Mouse (Mus musculus): ENCODE data around the gene Cpped1. TPM values are rescaled to one million over a fixed set of nuclear protein-coding genes. Genes with fewer than 3 reads are reported as not detected.

The Cpped1 gene
- polyA plus RNA-seq, 1 experiment from 2014 or later, result 30.7 TPM

GRCm38 (mm10) chr16:11778715-11779460 lies 130.4 kb downstream of the Cpped1 start:
- H3K9me3 ChIP-seq (ENCODE audit: control insufficient read depth, low read depth, low read length), result no peaks in the 10 kb centered on the region
- no peak for ATAC-seq (ENCODE audit: insufficient number of reproducible peaks, insufficient read depth, low FRiP score, low read depth)
- WGBS, result 84% methylated on average over 9 of the region's 9 CpGs

GRCm38 (mm10) chr16:11778191-11778590 lies 131.1 kb downstream of the Cpped1 start:
- H3K27me3 ChIP-seq (ENCODE audit: control insufficient read depth, insufficient read depth, low read length), result no peaks in the 10 kb centered on the region
- no peak overlapping the region for H3K4me2 ChIP-seq (replicated peaks; ENCODE audit: low read depth, low read length)
- H3K36me3 ChIP-seq (ENCODE audit: control insufficient read depth, insufficient read depth, low read length), result no peaks in the 10 kb centered on the region
- no peak overlapping the region for H3K27ac ChIP-seq (ENCODE audit: low read length)
- WGBS, result 71% methylated on average over 5 of the region's 5 CpGs
- H3K9ac ChIP-seq (replicated peaks; ENCODE audit: low read depth, low read length), result no peak overlapping the region
- H3K4me3 ChIP-seq (ENCODE audit: low read depth, low read length), result no peak overlapping the region
- H3K9me3 ChIP-seq (ENCODE audit: control insufficient read depth, low read depth, low read length), result no peaks in the 10 kb centered on the region
- ATAC-seq (ENCODE audit: insufficient number of reproducible peaks, insufficient read depth, low FRiP score, low read depth), result no peak
- no peaks in the 10 kb centered on the region for H3K4me1 ChIP-seq (ENCODE audit: control insufficient read depth, insufficient read depth, low read length)

More at GRCm38 (mm10) chr16:11778715-11779460, 130.4 kb downstream of the Cpped1 start:
- no peaks in the 10 kb centered on the region for H3K36me3 ChIP-seq (ENCODE audit: control insufficient read depth, insufficient read depth, low read length)
- H3K27me3 ChIP-seq (ENCODE audit: control insufficient read depth, insufficient read depth, low read length), result no peaks in the 10 kb centered on the region
- H3K4me1 ChIP-seq (ENCODE audit: control insufficient read depth, insufficient read depth, low read length), result no peaks in the 10 kb centered on the region
- H3K4me3 ChIP-seq (ENCODE audit: low read depth, low read length), result no peak overlapping the region
- no peak overlapping the region for H3K9ac ChIP-seq (replicated peaks; ENCODE audit: low read depth, low read length)
- no peak overlapping the region for H3K4me2 ChIP-seq (replicated peaks; ENCODE audit: low read depth, low read length)
- H3K27ac ChIP-seq (ENCODE audit: low read length), result no peak overlapping the region

GRCm38 (mm10) chr16:11776528-11776927 lies 132.7 kb downstream of the Cpped1 start:
- Histone ChIP-seq H3K4me3 (ENCODE audit: low read depth, low read length) (no peak overlapping the region), H3K27me3 (ENCODE audit: control insufficient read depth, insufficient read depth, low read length) (no peaks in the 10 kb centered on the region), H3K36me3 (ENCODE audit: control insufficient read depth, insufficient read depth, low read length) (no peaks in the 10 kb centered on the region), H3K4me1 (ENCODE audit: control insufficient read depth, insufficient read depth, low read length) (no peaks in the 10 kb centered on the region), H3K27ac (ENCODE audit: low read length) (no peak overlapping the region), H3K9ac (replicated peaks; ENCODE audit: low read depth, low read length) (no peak overlapping the region), H3K4me2 (replicated peaks; ENCODE audit: low read depth, low read length) (no peak overlapping the region), H3K9me3 (ENCODE audit: control insufficient read depth, low read depth, low read length) (no peaks in the 10 kb centered on the region)
- no peak for ATAC-seq (ENCODE audit: insufficient number of reproducible peaks, insufficient read depth, low FRiP score, low read depth)
- WGBS, result 41% methylated on average over 3 of the region's 3 CpGs

GRCm38 (mm10) chr16:11774321-11774720 lies 134.9 kb downstream of the Cpped1 start:
- no peak overlapping the region for H3K27ac ChIP-seq (ENCODE audit: low read length)
- H3K4me1 ChIP-seq (ENCODE audit: control insufficient read depth, insufficient read depth, low read length), result no peaks in the 10 kb centered on the region
- no peaks in the 10 kb centered on the region for H3K36me3 ChIP-seq (ENCODE audit: control insufficient read depth, insufficient read depth, low read length)
- 76% methylated on average over 1 of the region's 1 CpGs for WGBS
- H3K9ac ChIP-seq (replicated peaks; ENCODE audit: low read depth, low read length), result no peak overlapping the region
- no peak for ATAC-seq (ENCODE audit: insufficient number of reproducible peaks, insufficient read depth, low FRiP score, low read depth)
- H3K27me3 ChIP-seq (ENCODE audit: control insufficient read depth, insufficient read depth, low read length), result no peaks in the 10 kb centered on the region
- H3K9me3 ChIP-seq (ENCODE audit: control insufficient read depth, low read depth, low read length), result no peaks in the 10 kb centered on the region
- H3K4me3 ChIP-seq (ENCODE audit: low read depth, low read length), result no peak overlapping the region
- no peak overlapping the region for H3K4me2 ChIP-seq (replicated peaks; ENCODE audit: low read depth, low read length)

- H3K27me3 ChIP-seq (ENCODE audit: control insufficient read depth, insufficient read depth, low read length), result no peaks in the 10 kb centered on the region
- no peaks in the 10 kb centered on the region for H3K9me3 ChIP-seq (ENCODE audit: control insufficient read depth, low read depth, low read length)
- H3K4me2 ChIP-seq (replicated peaks; ENCODE audit: low read depth, low read length), result no peak overlapping the region
- H3K36me3 ChIP-seq (ENCODE audit: control insufficient read depth, insufficient read depth, low read length), result no peaks in the 10 kb centered on the region
- no peak overlapping the region for H3K27ac ChIP-seq (ENCODE audit: low read length)
- H3K4me1 ChIP-seq (ENCODE audit: control insufficient read depth, insufficient read depth, low read length), result no peaks in the 10 kb centered on the region
- WGBS, result 71% methylated on average over 2 of the region's 2 CpGs
- ATAC-seq (ENCODE audit: insufficient number of reproducible peaks, insufficient read depth, low FRiP score, low read depth), result no peak
- no peak overlapping the region for H3K4me3 ChIP-seq (ENCODE audit: low read depth, low read length)
- no peak overlapping the region for H3K9ac ChIP-seq (replicated peaks; ENCODE audit: low read depth, low read length)
Measured at GRCm38 (mm10) chr16:11772318-11772717, 136.9 kb downstream of the Cpped1 start.

GRCm38 (mm10) chr16:11757951-11758350 lies 151.3 kb downstream of the Cpped1 start:
- 83% methylated on average over 7 of the region's 7 CpGs for WGBS
- Histone ChIP-seq H3K27ac (ENCODE audit: low read length) (no peak overlapping the region), H3K4me2 (replicated peaks; ENCODE audit: low read depth, low read length) (no peak overlapping the region), H3K9me3 (ENCODE audit: control insufficient read depth, low read depth, low read length) (no peaks in the 10 kb centered on the region), H3K4me3 (ENCODE audit: low read depth, low read length) (no peak overlapping the region), H3K36me3 (ENCODE audit: control insufficient read depth, insufficient read depth, low read length) (no peaks in the 10 kb centered on the region), H3K4me1 (ENCODE audit: control insufficient read depth, insufficient read depth, low read length) (no peaks in the 10 kb centered on the region), H3K9ac (replicated peaks; ENCODE audit: low read depth, low read length) (no peak overlapping the region), H3K27me3 (ENCODE audit: control insufficient read depth, insufficient read depth, low read length) (no peaks in the 10 kb centered on the region)
- ATAC-seq (ENCODE audit: insufficient number of reproducible peaks, insufficient read depth, low FRiP score, low read depth), result no peak

- no peaks in the 10 kb centered on the region for H3K27me3 ChIP-seq (ENCODE audit: control insufficient read depth, insufficient read depth, low read length)
- H3K4me1 ChIP-seq (ENCODE audit: control insufficient read depth, insufficient read depth, low read length), result no peaks in the 10 kb centered on the region
- ATAC-seq (ENCODE audit: insufficient number of reproducible peaks, insufficient read depth, low FRiP score, low read depth), result no peak
- H3K4me2 ChIP-seq (replicated peaks; ENCODE audit: low read depth, low read length), result no peak overlapping the region
- no peak overlapping the region for H3K9ac ChIP-seq (replicated peaks; ENCODE audit: low read depth, low read length)
- H3K36me3 ChIP-seq (ENCODE audit: control insufficient read depth, insufficient read depth, low read length), result no peaks in the 10 kb centered on the region
- 90% methylated on average over 8 of the region's 8 CpGs for WGBS
- H3K27ac ChIP-seq (ENCODE audit: low read length), result no peak overlapping the region
- H3K4me3 ChIP-seq (ENCODE audit: low read depth, low read length), result no peak overlapping the region
- H3K9me3 ChIP-seq (ENCODE audit: control insufficient read depth, low read depth, low read length), result no peaks in the 10 kb centered on the region
Measured at GRCm38 (mm10) chr16:11757471-11757870, 151.8 kb downstream of the Cpped1 start.

GRCm38 (mm10) chr16:11756598-11757245 lies 152.5 kb downstream of the Cpped1 start:
- no peak overlapping the region for H3K27ac ChIP-seq (ENCODE audit: low read length)
- no peak overlapping the region for H3K9ac ChIP-seq (replicated peaks; ENCODE audit: low read depth, low read length)
- no peaks in the 10 kb centered on the region for H3K9me3 ChIP-seq (ENCODE audit: control insufficient read depth, low read depth, low read length)
- H3K36me3 ChIP-seq (ENCODE audit: control insufficient read depth, insufficient read depth, low read length), result no peaks in the 10 kb centered on the region
- H3K27me3 ChIP-seq (ENCODE audit: control insufficient read depth, insufficient read depth, low read length), result no peaks in the 10 kb centered on the region
- H3K4me1 ChIP-seq (ENCODE audit: control insufficient read depth, insufficient read depth, low read length), result no peaks in the 10 kb centered on the region
- H3K4me2 ChIP-seq (replicated peaks; ENCODE audit: low read depth, low read length), result no peak overlapping the region
- ATAC-seq (ENCODE audit: insufficient number of reproducible peaks, insufficient read depth, low FRiP score, low read depth), result no peak
- WGBS, result 65% methylated on average over 1 of the region's 1 CpGs
- no peak overlapping the region for H3K4me3 ChIP-seq (ENCODE audit: low read depth, low read length)
